Mouse (Mus musculus): Measurements from ENCODE around the gene Nod2. TPM values are rescaled to one million over a fixed set of nuclear protein-coding genes. Genes with fewer than 3 reads are reported as not detected.

Gene Nod2
- polyA plus RNA-seq, 1 experiment from 2014 or later: 0.06 TPM

GRCm38 (mm10) chr8:88689151-88689550, 42.0 kb downstream of the Nod2 start:
- ATAC-seq: no peak
- H3K4me3 ChIP-seq: no peak overlapping the region

DNA sequence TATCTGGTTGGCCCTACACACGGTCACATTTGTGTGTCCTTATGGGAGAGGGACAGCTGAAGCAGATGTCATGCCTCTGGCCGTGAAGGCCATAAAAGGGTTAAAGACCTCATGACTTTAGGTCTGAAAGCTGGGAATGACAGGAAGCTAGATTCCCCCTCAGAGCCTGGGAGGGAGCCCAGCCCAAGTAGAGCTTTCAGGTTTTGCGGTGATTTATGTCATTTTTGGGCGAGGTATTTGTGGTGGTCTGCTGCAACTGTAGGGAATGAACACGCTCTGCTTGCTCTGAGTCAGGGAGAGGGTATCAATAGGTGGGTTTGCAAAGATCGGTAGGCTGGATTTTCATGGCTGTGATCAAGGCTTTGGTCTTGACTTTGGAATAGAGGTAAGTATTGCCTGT, 42.8 kb downstream of the Nod2 start:
- Histone ChIP-seq H3K4me2 (no peak overlapping the region), H3K9ac (no peak overlapping the region), H3K27me3 (replicated peaks) (peaks cover 13% of the 10 kb centered on the region; the same call in 1 of the 2 replicates), H3K4me1 (peaks cover 5% of the 10 kb centered on the region; the same call in 1 of the 2 replicates), H3K9me3 (replicated peaks) (no peaks in the 10 kb centered on the region), H3K36me3 (no peaks in the 10 kb centered on the region), H3K4me3 (no peak overlapping the region), H3K27ac (no peak overlapping the region)
- WGBS (ENCODE audit: insufficient replicate concordance): 67% methylated on average over 6 of the region's 6 CpGs
- ATAC-seq: no peak

More at GRCm38 (mm10) chr8:88689151-88689550, 42.0 kb downstream of the Nod2 start:
- H3K27ac ChIP-seq: no peak overlapping the region
- H3K9ac ChIP-seq: no peak overlapping the region
- H3K9me3 ChIP-seq (replicated peaks): no peaks in the 10 kb centered on the region
- 58% methylated on average over 6 of the region's 6 CpGs for WGBS (ENCODE audit: insufficient replicate concordance)
- no peaks in the 10 kb centered on the region for H3K36me3 ChIP-seq
- H3K27me3 ChIP-seq (replicated peaks): peaks cover 13% of the 10 kb centered on the region; the same call in 1 of the 2 replicates
- H3K4me1 ChIP-seq: no peaks in the 10 kb centered on the region
- H3K4me2 ChIP-seq: no peak overlapping the region

- H3K4me3 ChIP-seq: no peak overlapping the region
- ATAC-seq: no peak
- peaks cover 13% of the 10 kb centered on the region; the same call in 1 of the 2 replicates for H3K27me3 ChIP-seq (replicated peaks)
- no peaks in the 10 kb centered on the region for H3K9me3 ChIP-seq (replicated peaks)
- H3K36me3 ChIP-seq: no peaks in the 10 kb centered on the region
- H3K27ac ChIP-seq: no peak overlapping the region
- no peak overlapping the region for H3K9ac ChIP-seq
- H3K4me2 ChIP-seq: no peak overlapping the region
- H3K4me1 ChIP-seq: peaks cover 18% of the 10 kb centered on the region; the same call in 1 of the 2 replicates
- WGBS (ENCODE audit: insufficient replicate concordance): 36% methylated on average over 4 of the region's 4 CpGs
Observed at GRCm38 (mm10) chr8:88691342-88691948, 44.3 kb downstream of the Nod2 start.

GRCm38 (mm10) chr8:88691961-88692360, 44.8 kb downstream of the Nod2 start:
- Histone ChIP-seq H3K36me3 (no peaks in the 10 kb centered on the region), H3K4me3 (no peak overlapping the region), H3K27me3 (replicated peaks) (peaks cover 13% of the 10 kb centered on the region; the same call in 1 of the 2 replicates), H3K9ac (no peak overlapping the region), H3K4me1 (peaks cover 18% of the 10 kb centered on the region; the same call in 1 of the 2 replicates), H3K27ac (no peak overlapping the region), H3K4me2 (no peak overlapping the region), H3K9me3 (replicated peaks) (no peaks in the 10 kb centered on the region)
- 21% methylated on average over 7 of the region's 7 CpGs for WGBS (ENCODE audit: insufficient replicate concordance)
- no peak for ATAC-seq

DNA sequence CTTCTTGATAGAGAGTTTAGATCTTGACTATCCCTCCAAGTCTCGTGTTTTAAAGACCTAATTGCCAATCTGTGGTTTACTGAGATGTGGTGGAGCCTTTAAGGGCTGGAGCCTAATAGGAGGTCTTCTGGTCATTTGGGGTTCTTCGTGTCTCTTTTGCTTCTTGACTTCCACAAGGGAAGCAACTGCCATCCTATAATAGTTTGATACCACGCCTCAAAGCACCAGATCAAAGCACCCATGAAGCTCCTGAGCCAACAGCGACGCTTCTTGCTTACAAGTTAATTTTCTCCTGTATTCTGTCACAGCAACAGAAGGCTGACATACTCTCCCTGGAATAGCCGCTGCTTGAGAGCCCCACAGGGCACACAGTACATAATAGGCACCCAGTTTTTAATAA, 45.8 kb downstream of the Nod2 start:
- H3K4me3 ChIP-seq: no peak overlapping the region
- no peak overlapping the region for H3K27ac ChIP-seq
- no peak overlapping the region for H3K4me2 ChIP-seq
- no peaks in the 10 kb centered on the region for H3K9me3 ChIP-seq (replicated peaks)
- no peak for ATAC-seq
- no peak overlapping the region for H3K9ac ChIP-seq
- WGBS (ENCODE audit: insufficient replicate concordance): 69% methylated on average over 6 of the region's 6 CpGs
- no peaks in the 10 kb centered on the region for H3K36me3 ChIP-seq
- peaks cover 13% of the 10 kb centered on the region; the same call in 1 of the 2 replicates for H3K27me3 ChIP-seq (replicated peaks)
- peaks cover 24% of the 10 kb centered on the region for H3K4me1 ChIP-seq

- WGBS (ENCODE audit: insufficient replicate concordance): 70% methylated on average over 4 of the region's 4 CpGs
- Histone ChIP-seq H3K9me3 (replicated peaks) (no peaks in the 10 kb centered on the region), H3K4me3 (no peak overlapping the region), H3K27me3 (replicated peaks) (peaks cover 13% of the 10 kb centered on the region; the same call in 1 of the 2 replicates), H3K36me3 (no peaks in the 10 kb centered on the region), H3K4me1 (peaks cover 26% of the 10 kb centered on the region), H3K9ac (no peak overlapping the region), H3K4me2 (no peak overlapping the region), H3K27ac (no peak overlapping the region)
- no peak for ATAC-seq
Observed at GRCm38 (mm10) chr8:88693376-88693775, 46.3 kb downstream of the Nod2 start.

DNA sequence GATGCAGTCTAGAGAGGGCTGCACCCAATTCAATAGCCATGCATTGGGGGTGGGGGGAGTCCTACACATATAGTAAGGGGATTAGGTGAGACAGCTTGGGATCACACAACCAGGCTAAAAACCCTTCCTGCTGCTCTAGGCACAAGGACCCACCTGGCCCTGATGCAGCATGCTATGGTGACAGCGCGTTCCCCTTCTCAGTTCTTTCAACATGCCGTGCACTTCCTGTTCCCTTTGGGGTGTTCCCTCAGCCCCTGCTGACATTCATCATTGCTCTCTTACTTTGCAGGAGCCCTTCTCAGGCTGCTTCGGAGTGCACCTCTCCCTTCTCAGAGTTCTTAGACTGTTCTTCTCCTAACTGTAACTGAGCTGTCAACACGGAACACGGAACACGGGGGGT, 47.2 kb downstream of the Nod2 start:
- Histone ChIP-seq H3K9ac (no peak overlapping the region), H3K27me3 (replicated peaks) (peaks cover 13% of the 10 kb centered on the region; the same call in 1 of the 2 replicates), H3K4me1 (peaks cover 26% of the 10 kb centered on the region), H3K27ac (no peak overlapping the region), H3K4me3 (no peak overlapping the region), H3K9me3 (replicated peaks) (no peaks in the 10 kb centered on the region), H3K4me2 (no peak overlapping the region), H3K36me3 (no peaks in the 10 kb centered on the region)
- no peak for ATAC-seq
- WGBS (ENCODE audit: insufficient replicate concordance): 54% methylated on average over 7 of the region's 7 CpGs

GRCm38 (mm10) chr8:88696228-88696627, 49.1 kb downstream of the Nod2 start:
- peaks cover 26% of the 10 kb centered on the region for H3K4me1 ChIP-seq
- peak overlapping the region; percentile 90 for H3K4me2 ChIP-seq
- H3K9me3 ChIP-seq (replicated peaks): no peaks in the 10 kb centered on the region
- no peak for ATAC-seq
- H3K36me3 ChIP-seq: no peaks in the 10 kb centered on the region
- 27% methylated on average over 7 of the region's 7 CpGs for WGBS (ENCODE audit: insufficient replicate concordance)
- H3K4me3 ChIP-seq: peak overlapping the region; percentile 90
- peak overlapping the region; percentile 51 for H3K9ac ChIP-seq
- peaks cover 7% of the 10 kb centered on the region; the same call in 1 of the 2 replicates for H3K27me3 ChIP-seq (replicated peaks)
- no peak overlapping the region for H3K27ac ChIP-seq

- H3K4me1 ChIP-seq: peaks cover 26% of the 10 kb centered on the region
- peak within 1 kb of the TSS; percentile 90 for H3K4me3 ChIP-seq
- peak within 1 kb of the TSS; percentile 84 for H3K9ac ChIP-seq
- no peaks in the 10 kb centered on the region for H3K36me3 ChIP-seq
- H3K27ac ChIP-seq: peak within 1 kb of the TSS; percentile 67
- peak; percentile 97 for ATAC-seq
- WGBS (ENCODE audit: insufficient replicate concordance): under 1% methylated on average over 69 of the region's 80 CpGs
- H3K27me3 ChIP-seq (replicated peaks): peaks cover under 1% of the 10 kb centered on the region; the same call in 1 of the 2 replicates
- H3K9me3 ChIP-seq (replicated peaks): no peaks in the 10 kb centered on the region
- H3K4me2 ChIP-seq: peak within 1 kb of the TSS; percentile 90
Observed at GRCm38 (mm10) chr8:88696721-88697641, 49.9 kb downstream of the Nod2 start, which contains the start of gene Cyld. Gene Cyld, plus strand, starts transcription at chr8:88697028.

DNA sequence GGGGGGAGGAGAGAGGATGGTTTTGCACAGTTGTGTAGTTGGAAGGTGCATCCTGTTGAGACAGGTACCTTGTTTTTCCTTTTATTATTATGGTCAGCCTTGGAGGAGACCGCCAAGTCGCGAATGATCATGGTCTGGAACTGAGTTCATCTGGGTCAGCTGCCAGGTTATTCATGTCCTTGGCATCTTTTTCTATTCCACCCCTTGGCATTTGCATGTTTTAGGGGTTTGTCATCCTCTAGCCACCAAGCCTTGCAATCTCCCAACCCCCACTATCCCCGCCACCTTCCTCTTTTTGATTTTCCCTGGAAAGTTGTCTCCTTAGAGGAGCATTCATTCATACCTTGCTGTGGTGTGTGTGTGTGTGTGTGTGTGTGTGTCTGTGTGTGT, 50.5 kb downstream of the Nod2 start:
- Histone ChIP-seq H3K4me3 (peak overlapping the region; percentile 90), H3K36me3 (no peaks in the 10 kb centered on the region), H3K27ac (peak overlapping the region; percentile 67), H3K9me3 (replicated peaks) (no peaks in the 10 kb centered on the region), H3K4me2 (peak overlapping the region; percentile 90), H3K27me3 (replicated peaks) (no peaks in the 10 kb centered on the region; the same call in 1 of the 2 replicates), H3K9ac (peak overlapping the region; percentile 84), H3K4me1 (peaks cover 26% of the 10 kb centered on the region)
- 15% methylated on average over 4 of the region's 4 CpGs for WGBS (ENCODE audit: insufficient replicate concordance)
- no peak for ATAC-seq

DNA sequence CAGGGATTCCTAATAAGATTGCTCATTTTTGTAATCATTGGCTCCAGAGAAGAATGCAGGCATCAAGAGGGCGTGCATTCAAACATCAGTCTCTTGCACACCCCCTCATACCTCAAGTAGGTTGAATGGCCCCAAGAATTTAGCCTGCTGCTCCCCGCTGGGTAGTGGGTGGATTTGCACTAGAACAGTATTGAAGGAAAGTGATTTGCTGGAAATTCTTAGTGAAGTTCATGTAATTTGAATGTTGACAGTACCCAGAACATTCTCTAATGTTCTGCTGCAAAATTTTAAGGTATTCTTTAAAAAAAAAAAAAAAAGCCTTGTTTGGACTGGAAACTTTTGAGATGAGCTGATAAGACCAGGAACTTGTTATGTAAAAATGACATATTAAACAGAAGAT, 50.9 kb downstream of the Nod2 start:
- Histone ChIP-seq H3K4me2 (peak overlapping the region; percentile 90), H3K9ac (peak overlapping the region; percentile 84; the same call in 1 of the 2 replicates), H3K4me3 (peak overlapping the region; percentile 90), H3K27me3 (replicated peaks) (no peaks in the 10 kb centered on the region; the same call in 1 of the 2 replicates), H3K27ac (no peak overlapping the region), H3K9me3 (replicated peaks) (no peaks in the 10 kb centered on the region), H3K36me3 (no peaks in the 10 kb centered on the region), H3K4me1 (peaks cover 26% of the 10 kb centered on the region)
- no peak for ATAC-seq
- WGBS (ENCODE audit: insufficient replicate concordance): 66% methylated on average over 2 of the region's 2 CpGs

GRCm38 (mm10) chr8:88701611-88702010, 54.5 kb downstream of the Nod2 start:
- Histone ChIP-seq H3K9me3 (replicated peaks) (no peaks in the 10 kb centered on the region), H3K9ac (no peak overlapping the region), H3K4me2 (no peak overlapping the region), H3K4me3 (no peak overlapping the region), H3K27ac (no peak overlapping the region), H3K36me3 (no peaks in the 10 kb centered on the region), H3K27me3 (replicated peaks) (no peaks in the 10 kb centered on the region), H3K4me1 (peaks cover 8% of the 10 kb centered on the region)
- no peak for ATAC-seq
- WGBS (ENCODE audit: insufficient replicate concordance): 41% methylated on average over 2 of the region's 2 CpGs

Data from liver, embryonic 12.5 days (tissue).